Mouse (Mus musculus): ENCODE results near the gene Ccdc13. TPM values are rescaled to one million over a fixed set of nuclear protein-coding genes. Genes with fewer than 3 reads are reported as not detected.
A peak's percentile ranks its signal among the peaks of the same experiment; 100 is the strongest.

Gene Ccdc13
- total and polyA plus RNA-seq, 3 experiments = 0.25 TPM; not detected in 2

GRCm38 (mm10) chr9:121859345-121859744 lies 20.1 kb upstream of the Ccdc13 start:
- H3K9ac ChIP-seq (ENCODE audit: insufficient read depth, low read depth) = no peak overlapping the region
- H3K36me3 ChIP-seq (replicated peaks in 1 of 2; ENCODE audit: control insufficient read depth in 1 of 2, insufficient read depth in 1 of 2, low read length in 1 of 2) = peaks cover 0 to 17% of the 10 kb centered on the region in 2 experiments
- TF ChIP-seq CTCF (conservative IDR thresholded peaks at IDR 0.05 in 1 of 2, IDR thresholded peaks at IDR 0.05 in 1 of 2; ENCODE audit: low read depth in 2 of 2, low read length in 2 of 2) (no peak), IRF4 (IDR thresholded peaks at IDR 0.05; ENCODE audit: low read depth, low read length) (no peak), RCOR1 (conservative IDR thresholded peaks at IDR 0.05; ENCODE audit: low read depth, low read length) (no peak), NELFE (IDR thresholded peaks at IDR 0.05; ENCODE audit: low read depth, low read length) (no peak), JUN (IDR thresholded peaks at IDR 0.05; ENCODE audit: insufficient read depth, low read depth, low read length) (no peak), NRF1 (IDR thresholded peaks at IDR 0.05; ENCODE audit: low read depth, low read length) (no peak), E2F4 (IDR thresholded peaks at IDR 0.05; ENCODE audit: insufficient replicate concordance, low read depth, low read length) (no peak), ELF1 (IDR thresholded peaks at IDR 0.05; ENCODE audit: low read depth, low read length) (no peak), MAZ (IDR thresholded peaks at IDR 0.05; ENCODE audit: low read depth, low read length) (no peak), CHD2 (IDR thresholded peaks at IDR 0.05; ENCODE audit: low read length) (no peak), ZNF384 (IDR thresholded peaks at IDR 0.05; ENCODE audit: low read depth, low read length) (no peak), MXI1 (IDR thresholded peaks at IDR 0.05; ENCODE audit: low read depth, low read length) (no peak), UBTF (IDR thresholded peaks at IDR 0.05; ENCODE audit: low read depth, low read length) (no peak)
- H3K4me2 ChIP-seq (ENCODE audit: insufficient read depth, low read depth, poor library complexity, severe bottlenecking) = no peak overlapping the region
- no peak for DNase-seq (ENCODE audit: extremely low read depth)
- H3K27ac ChIP-seq (ENCODE audit: insufficient read depth, low read depth) = no peak overlapping the region
- in situ Hi-C loops (cut with MboI; ENCODE audit: low pct_ligation_motif_present, low pct_unique_long_range_greater_than_20kb, low sequenced_read_pairs) (no loop called here), dilution Hi-C loops (cut with MboI; ENCODE audit: extremely low pct_ligation_motif_present, extremely low pct_unique_long_range_greater_than_20kb, low sequenced_read_pairs) (no loop called here)
- H3K27me3 ChIP-seq (replicated peaks) = no peaks in the 10 kb centered on the region
- H3K9me3 ChIP-seq (replicated peaks; ENCODE audit: low read length) = no peaks in the 10 kb centered on the region
- H3K4me3 ChIP-seq (replicated peaks in 1 of 3; ENCODE audit: low read depth in 2 of 3, low read length in 2 of 3, poor library complexity in 1 of 3) = no peak overlapping the region
- no peaks in the 10 kb centered on the region; the same call in 1 of the 2 replicates for H3K79me2 ChIP-seq (replicated peaks; ENCODE audit: control insufficient read depth, extremely low read depth, insufficient read depth, poor library complexity, severe bottlenecking)
- peaks cover 0 to 20% of the 10 kb centered on the region in 2 experiments; a peak in 2 of 4 replicates for H3K4me1 ChIP-seq (ENCODE audit: control insufficient read depth in 1 of 2, insufficient read depth in 2 of 2)

- in situ Hi-C loops (cut with MboI; ENCODE audit: low pct_ligation_motif_present, low pct_unique_long_range_greater_than_20kb, low sequenced_read_pairs) (no loop called here), dilution Hi-C loops (cut with MboI; ENCODE audit: extremely low pct_ligation_motif_present, extremely low pct_unique_long_range_greater_than_20kb, low sequenced_read_pairs) (no loop called here)
- Histone ChIP-seq H3K36me3 (replicated peaks in 1 of 2; ENCODE audit: control insufficient read depth in 1 of 2, insufficient read depth in 1 of 2, low read length in 1 of 2) (peaks cover 0 to 28% of the 10 kb centered on the region in 2 experiments), H3K9ac (ENCODE audit: insufficient read depth, low read depth) (peak within 1 kb of the TSS; percentile 86), H3K27me3 (replicated peaks) (no peaks in the 10 kb centered on the region), H3K79me2 (replicated peaks; ENCODE audit: control insufficient read depth, extremely low read depth, insufficient read depth, poor library complexity, severe bottlenecking) (no peaks in the 10 kb centered on the region; the same call in 1 of the 2 replicates), H3K4me3 (replicated peaks in 1 of 3; ENCODE audit: low read depth in 2 of 3, low read length in 2 of 3, poor library complexity in 1 of 3) (peak within 1 kb of the TSS; percentile 71 to 94 (median 89)), H3K4me1 (ENCODE audit: control insufficient read depth in 1 of 2, insufficient read depth in 2 of 2) (peaks cover 0 to 27% of the 10 kb centered on the region in 2 experiments; a peak in 2 of 4 replicates), H3K4me2 (ENCODE audit: insufficient read depth, low read depth, poor library complexity, severe bottlenecking) (peak within 1 kb of the TSS; percentile 90), H3K27ac (ENCODE audit: insufficient read depth, low read depth) (peak within 1 kb of the TSS; percentile 88), H3K9me3 (replicated peaks; ENCODE audit: low read length) (no peaks in the 10 kb centered on the region)
- TF ChIP-seq USF1 (IDR thresholded peaks at IDR 0.05; ENCODE audit: low read depth, low read length) (no peak), CHD2 (IDR thresholded peaks at IDR 0.05; ENCODE audit: low read length) (no peak)
- DNase-seq (ENCODE audit: extremely low read depth) = no peak
Observed at GRCm38 (mm10) chr9:121858153-121858488, 18.9 kb upstream of the Ccdc13 start, which contains the start of gene Higd1a. Higd1a (minus strand) TSS chr9:121858362.
